Mouse (Mus musculus): ENCODE measurements around the gene Ddn. TPM values are rescaled to one million over a fixed set of nuclear protein-coding genes. Genes with fewer than 3 reads are reported as not detected.

Gene Ddn
- polyA plus RNA-seq, 2 experiments: 0.44 TPM; not detected in 1

DNA sequence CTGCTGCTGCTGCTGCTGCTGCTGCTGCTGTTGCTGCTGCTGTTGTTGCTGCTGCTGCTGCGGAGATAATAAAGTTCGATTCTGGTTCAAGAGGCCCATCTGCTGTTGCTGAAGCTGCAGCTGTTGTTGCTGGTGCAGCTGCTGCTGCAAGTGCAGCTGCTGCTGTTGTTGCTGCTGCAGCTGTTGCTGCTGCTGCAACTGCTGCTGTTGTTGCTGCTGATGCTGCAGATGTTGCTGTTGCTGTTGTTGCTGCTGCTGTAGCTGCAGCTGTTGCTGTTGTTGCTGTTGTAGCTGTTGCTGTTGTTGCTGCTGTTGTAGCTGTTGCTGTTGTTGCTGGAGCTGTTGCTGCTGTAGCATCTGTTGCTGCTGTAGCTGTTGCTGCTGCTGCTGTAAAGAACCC is 35.9 kb upstream of the Ddn start:
- H3K4me3 ChIP-seq (replicated peaks; ENCODE audit: low read length): no peak overlapping the region
- no peaks in the 10 kb centered on the region for H3K9me3 ChIP-seq (ENCODE audit: control insufficient read depth, low read length)
- no peaks in the 10 kb centered on the region for H3K4me1 ChIP-seq (ENCODE audit: control insufficient read depth, insufficient read depth, low read length)
- no peak for TF ChIP-seq POLR2A (IDR thresholded peaks at IDR 0.05; ENCODE audit: borderline replicate concordance, extremely low read depth, insufficient read depth, insufficient read length)
- H3K4me2 ChIP-seq (replicated peaks; ENCODE audit: low read depth, low read length, severe bottlenecking): no peak overlapping the region
- H3K27ac ChIP-seq (replicated peaks; ENCODE audit: low read depth, low read length): no peak overlapping the region
- no peak overlapping the region for H3K9ac ChIP-seq (ENCODE audit: low read depth, low read length, severe bottlenecking)
- H3K27me3 ChIP-seq (ENCODE audit: control insufficient read depth, insufficient read depth, low read length): no peaks in the 10 kb centered on the region
- 91% methylated on average over 2 of the region's 2 CpGs for WGBS
- DNase-seq (ENCODE audit: low spot score) (no peak), ATAC-seq (ENCODE audit: low FRiP score, low read depth) (no peak)
- peaks cover 100% of the 10 kb centered on the region for H3K36me3 ChIP-seq (ENCODE audit: control insufficient read depth, insufficient read depth, low read length)

DNA sequence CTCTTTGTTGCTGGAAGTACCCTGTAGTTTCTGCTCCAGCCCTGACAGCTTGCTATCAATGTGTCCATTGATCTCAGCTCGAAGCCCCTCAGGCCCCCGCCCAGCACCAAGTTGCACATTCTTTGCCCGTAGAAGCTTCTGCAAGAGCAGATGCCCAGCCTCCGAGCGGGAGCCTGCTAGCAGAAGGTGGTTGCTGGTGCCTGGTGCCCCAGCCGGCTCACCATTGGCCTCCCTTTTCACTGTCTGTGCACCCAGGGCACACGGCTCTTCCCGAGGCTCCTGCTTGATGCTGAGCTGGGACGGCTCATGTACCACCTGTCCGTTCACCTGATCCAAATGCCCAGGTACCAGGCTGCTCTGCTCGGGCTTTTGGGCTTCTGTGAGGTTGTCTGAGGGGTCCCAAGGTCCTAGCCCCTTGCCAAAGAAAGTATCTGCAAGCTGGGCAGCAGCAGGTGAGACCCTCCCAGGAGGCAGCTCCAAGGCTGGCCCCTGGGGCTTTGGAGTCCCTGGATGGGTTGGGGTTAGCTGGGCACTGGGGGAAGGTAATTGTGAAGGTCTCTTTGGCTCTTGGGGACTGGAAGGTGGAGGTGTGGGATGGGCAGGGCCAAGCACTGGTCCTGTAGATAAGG is 34.4 kb upstream of the Ddn start:
- H3K4me2 ChIP-seq (replicated peaks; ENCODE audit: low read depth, low read length, severe bottlenecking): no peak overlapping the region
- H3K36me3 ChIP-seq (ENCODE audit: control insufficient read depth, insufficient read depth, low read length): peaks cover 100% of the 10 kb centered on the region
- no peak for DNase-seq (ENCODE audit: low spot score)
- ATAC-seq (ENCODE audit: low FRiP score, low read depth): no peak
- no peak overlapping the region for H3K4me3 ChIP-seq (replicated peaks; ENCODE audit: low read length)
- no peak overlapping the region for H3K9ac ChIP-seq (ENCODE audit: low read depth, low read length, severe bottlenecking)
- TF ChIP-seq POLR2A (IDR thresholded peaks at IDR 0.05; ENCODE audit: borderline replicate concordance, extremely low read depth, insufficient read depth, insufficient read length): no peak
- no peaks in the 10 kb centered on the region for H3K9me3 ChIP-seq (ENCODE audit: control insufficient read depth, low read length)
- no peak overlapping the region for H3K27ac ChIP-seq (replicated peaks; ENCODE audit: low read depth, low read length)
- H3K4me1 ChIP-seq (ENCODE audit: control insufficient read depth, insufficient read depth, low read length): no peaks in the 10 kb centered on the region
- 92% methylated on average over 11 of the region's 11 CpGs for whole genome bisulfite sequencing
- H3K27me3 ChIP-seq (ENCODE audit: control insufficient read depth, insufficient read depth, low read length): no peaks in the 10 kb centered on the region

DNA sequence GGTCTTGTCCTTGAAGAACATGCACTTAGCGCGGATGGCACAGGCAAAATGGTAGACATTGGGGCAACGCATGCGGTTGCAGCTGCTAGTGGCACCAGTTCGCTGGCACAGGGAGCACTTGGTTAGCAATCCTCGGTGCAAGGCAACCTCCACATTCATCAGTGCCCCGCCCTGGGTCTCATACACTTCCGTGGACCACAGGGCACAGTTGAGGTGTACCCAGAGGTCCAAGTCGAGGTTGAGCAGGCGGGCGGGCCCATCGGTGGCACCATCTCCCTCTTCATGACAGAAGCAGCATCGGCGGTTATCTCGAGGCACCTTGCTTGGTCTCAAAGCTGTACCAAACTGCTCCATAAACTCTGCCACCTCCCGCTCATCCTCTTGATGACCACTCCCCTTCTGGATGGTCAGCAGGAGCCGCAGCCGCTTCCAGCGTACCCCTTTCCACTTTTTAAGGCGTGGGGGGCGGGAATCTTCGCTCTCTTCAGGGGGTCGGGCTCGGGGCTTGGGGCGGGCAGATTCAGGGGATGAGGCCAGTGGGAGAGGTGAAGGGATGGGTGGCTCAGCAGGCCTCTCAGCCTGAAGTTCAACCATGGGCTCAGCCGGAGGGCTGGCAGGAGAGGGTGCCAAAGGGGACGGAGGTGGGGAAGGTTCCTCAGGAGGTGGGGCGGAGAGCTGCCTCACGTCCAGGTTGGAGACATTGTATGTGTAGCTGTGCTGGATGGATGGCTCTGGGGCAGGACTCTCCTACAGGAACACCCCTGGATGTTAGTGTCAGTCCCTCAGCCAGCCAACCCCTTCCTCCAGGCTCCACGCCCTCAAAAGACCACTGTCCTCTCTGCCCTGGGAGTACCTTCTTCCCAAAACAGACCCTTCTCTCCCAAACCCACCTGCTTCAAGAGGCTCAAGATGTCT is 30.6 kb upstream of the Ddn start:
- H3K9me3 ChIP-seq (ENCODE audit: control insufficient read depth, low read length): no peaks in the 10 kb centered on the region
- no peak overlapping the region for H3K4me3 ChIP-seq (replicated peaks; ENCODE audit: low read length)
- WGBS: 92% methylated on average over 30 of the region's 30 CpGs
- no peaks in the 10 kb centered on the region for H3K4me1 ChIP-seq (ENCODE audit: control insufficient read depth, insufficient read depth, low read length)
- no peak overlapping the region for H3K27ac ChIP-seq (replicated peaks; ENCODE audit: low read depth, low read length)
- no peak overlapping the region for H3K9ac ChIP-seq (ENCODE audit: low read depth, low read length, severe bottlenecking)
- no peak for DNase-seq (ENCODE audit: low spot score)
- TF ChIP-seq POLR2A (IDR thresholded peaks at IDR 0.05; ENCODE audit: borderline replicate concordance, extremely low read depth, insufficient read depth, insufficient read length): no peak
- ATAC-seq (ENCODE audit: low FRiP score, low read depth): no peak
- no peak overlapping the region for H3K4me2 ChIP-seq (replicated peaks; ENCODE audit: low read depth, low read length, severe bottlenecking)
- no peaks in the 10 kb centered on the region for H3K27me3 ChIP-seq (ENCODE audit: control insufficient read depth, insufficient read depth, low read length)
- peaks cover 99% of the 10 kb centered on the region for H3K36me3 ChIP-seq (ENCODE audit: control insufficient read depth, insufficient read depth, low read length)

DNA sequence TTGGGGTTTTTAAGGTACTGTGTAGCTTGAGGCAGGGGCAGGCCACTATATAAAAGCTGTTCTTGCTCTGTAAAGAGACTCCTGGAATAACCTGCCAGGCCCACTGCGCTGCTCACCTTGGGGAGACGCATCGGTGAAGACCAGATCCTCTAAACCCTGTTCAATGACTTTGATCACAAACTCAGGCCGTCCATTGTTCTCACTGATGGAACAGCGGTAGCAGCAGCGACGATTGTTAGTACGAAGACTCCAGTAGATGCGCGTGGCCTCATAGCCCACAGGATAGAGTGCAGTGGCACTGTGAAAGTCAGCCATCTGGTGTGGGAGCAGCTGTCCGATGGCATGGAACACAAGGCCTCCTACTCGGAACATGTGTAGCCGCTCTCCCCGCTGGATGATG is 29.9 kb upstream of the Ddn start:
- 93% methylated on average over 14 of the region's 14 CpGs for WGBS
- Histone ChIP-seq H3K4me3 (replicated peaks; ENCODE audit: low read length) (no peak overlapping the region), H3K9ac (ENCODE audit: low read depth, low read length, severe bottlenecking) (no peak overlapping the region), H3K4me1 (ENCODE audit: control insufficient read depth, insufficient read depth, low read length) (no peaks in the 10 kb centered on the region), H3K36me3 (ENCODE audit: control insufficient read depth, insufficient read depth, low read length) (peaks cover 99% of the 10 kb centered on the region), H3K9me3 (ENCODE audit: control insufficient read depth, low read length) (no peaks in the 10 kb centered on the region), H3K4me2 (replicated peaks; ENCODE audit: low read depth, low read length, severe bottlenecking) (no peak overlapping the region), H3K27me3 (ENCODE audit: control insufficient read depth, insufficient read depth, low read length) (no peaks in the 10 kb centered on the region), H3K27ac (replicated peaks; ENCODE audit: low read depth, low read length) (no peak overlapping the region)
- DNase-seq (ENCODE audit: low spot score) (no peak), ATAC-seq (ENCODE audit: low FRiP score, low read depth) (no peak)
- TF ChIP-seq POLR2A (IDR thresholded peaks at IDR 0.05; ENCODE audit: borderline replicate concordance, extremely low read depth, insufficient read depth, insufficient read length): no peak

DNA sequence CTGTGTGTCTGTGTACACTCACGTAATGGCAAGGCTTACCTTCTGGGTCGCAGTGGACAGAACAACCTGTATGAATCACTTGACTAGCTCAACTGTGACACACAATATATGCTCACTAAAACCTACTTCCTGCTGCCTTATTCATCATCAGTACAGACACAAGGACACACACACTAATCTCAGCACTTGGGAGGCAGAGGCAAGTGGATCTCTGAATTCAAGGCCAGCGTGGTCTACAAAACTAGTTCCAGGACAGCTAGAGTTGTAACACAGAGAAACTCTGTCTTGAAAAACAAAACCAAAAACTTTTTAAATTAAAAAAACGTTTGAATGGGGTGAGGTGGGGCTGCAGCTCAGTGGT is 28.4 kb upstream of the Ddn start:
- Histone ChIP-seq H3K27me3 (ENCODE audit: control insufficient read depth, insufficient read depth, low read length) (no peaks in the 10 kb centered on the region), H3K4me2 (replicated peaks; ENCODE audit: low read depth, low read length, severe bottlenecking) (no peak overlapping the region), H3K4me3 (replicated peaks; ENCODE audit: low read length) (no peak overlapping the region), H3K4me1 (ENCODE audit: control insufficient read depth, insufficient read depth, low read length) (no peaks in the 10 kb centered on the region), H3K36me3 (ENCODE audit: control insufficient read depth, insufficient read depth, low read length) (peaks cover 99% of the 10 kb centered on the region), H3K9ac (ENCODE audit: low read depth, low read length, severe bottlenecking) (no peak overlapping the region), H3K27ac (replicated peaks; ENCODE audit: low read depth, low read length) (no peak overlapping the region), H3K9me3 (ENCODE audit: control insufficient read depth, low read length) (no peaks in the 10 kb centered on the region)
- ATAC-seq (ENCODE audit: low FRiP score, low read depth) (no peak), DNase-seq (ENCODE audit: low spot score) (no peak)
- TF ChIP-seq POLR2A (IDR thresholded peaks at IDR 0.05; ENCODE audit: borderline replicate concordance, extremely low read depth, insufficient read depth, insufficient read length): no peak
- 78% methylated on average over 4 of the region's 4 CpGs for WGBS
